Mouse (Mus musculus): ENCODE results near the gene Vmn1r165. TPM values are rescaled to one million over a fixed set of nuclear protein-coding genes. Genes with fewer than 3 reads are reported as not detected.
"Not testable (repeated sequence)": the region's sequence is repeated elsewhere in the genome, so short reads cannot be mapped to it uniquely, and the experiment has no call there.

Gene Vmn1r165
- not detected for total RNA-seq (2021)
- long read RNA-seq, experiment 1 = 0 reads
- long read RNA-seq, experiment 2 = 0 reads

DNA sequence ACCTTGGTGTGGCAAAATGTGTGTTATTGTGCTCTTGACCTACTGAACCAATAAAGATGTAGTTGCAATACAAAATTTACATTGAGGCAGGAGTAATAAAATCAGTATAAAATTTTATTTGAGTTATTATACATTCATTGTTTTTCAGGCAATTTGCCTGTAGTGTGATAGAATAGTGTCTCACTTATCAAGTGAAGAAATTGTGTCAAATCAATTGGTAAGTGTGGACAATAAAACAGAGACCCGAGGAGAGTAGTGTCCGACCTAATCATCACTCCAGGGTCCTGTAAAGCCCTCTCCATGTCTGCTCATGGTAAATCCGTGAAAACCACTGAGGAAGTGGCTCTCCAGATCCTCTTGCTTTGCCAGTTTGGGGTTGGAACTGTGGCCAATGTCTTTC lies at the start of gene Vmn1r165:
Gene Vmn1r165, plus strand, starts transcription at position 301 of the 400 bp plus-strand sequence.
- not testable (repeated sequence) for DNase-seq

- not testable (repeated sequence) for DNase-seq
These were observed 34.5 kb downstream of the Vmn1r165 start, which contains the start of gene Vmn1r166 for GRCm38 (mm10) chr7:23251582-23251981. TSS of gene Vmn1r166 (minus strand) at chr7:23251682.

Other genes starting within 250 kb of the Vmn1r165 start
- gene Gm4214, start 232.7 kb upstream of the Vmn1r165 start, total RNA-seq (2021) = not detected
- gene Gm4216, start 197.4 kb upstream of the Vmn1r165 start, total RNA-seq (2021) = not detected
- gene Vmn1r163, start 161.8 kb upstream of the Vmn1r165 start, total RNA-seq (2021) = not detected
- gene Gm8720, start 149.9 kb upstream of the Vmn1r165 start, total RNA-seq (2021) = not detected
- gene Gm10662, start 72.9 kb upstream of the Vmn1r165 start, total RNA-seq (2021) = not detected
- not detected for gene Vmn1r166, start 34.4 kb downstream of the Vmn1r165 start, total RNA-seq (2021)
- gene Gm6902, start 61.6 kb downstream of the Vmn1r165 start, total RNA-seq (2021) = not detected
- gene Nlrp4e, start 83.9 kb downstream of the Vmn1r165 start, total RNA-seq (2021) = not detected
- under 1 TPM in 1 of 2 experiments, not detected in 1; 0.55 TPM for gene Nlrp5, start 168.6 kb downstream of the Vmn1r165 start, total RNA-seq (2021)